Mouse (Mus musculus) frontal cortex, adult (tissue): ENCODE measurements around the gene Nit1.
A peak's percentile ranks its signal among the peaks of the same experiment; 100 is the strongest.

Experiments used
- ATAC-seq: cut with Nextera tagmentation; 2 replicates; pipeline ENCODE4 v1.9.2; 2017; ENCODE audit warnings: mild to moderate bottlenecking, moderate library complexity, mixed read lengths; ENCODE audit not compliant: low TSS enrichment

The Nit1 gene

GRCm38 (mm10) chr1:171294298-171295062 lies 51.0 kb downstream of the Nit1 start, which contains the start of gene Ufc1:
TSS of gene Ufc1 (minus strand) at chr1:171295024.
- peak; percentile 84 for ATAC-seq

- ATAC-seq = peak; percentile 24; the same call in 1 of the 2 replicates
Measured at GRCm38 (mm10) chr1:171293906-171294297, 51.5 kb downstream of the Nit1 start.

GRCm38 (mm10) chr1:171293351-171293750 lies 52.1 kb downstream of the Nit1 start:
- ATAC-seq = no peak

GRCm38 (mm10) chr1:171288328-171288727 lies 57.1 kb downstream of the Nit1 start:
- no peak for ATAC-seq
